Mouse (Mus musculus): ENCODE measurements around the gene Gse1. TPM values are rescaled to one million over a fixed set of nuclear protein-coding genes. Genes with fewer than 3 reads are reported as not detected.

Gse1 gene
- polyA plus RNA-seq, 1 experiment from 2014 or later, result 10.2 TPM

GRCm38 (mm10) chr8:120471166-120471565 lies 242.9 kb downstream of the Gse1 start:
- WGBS, result 10% methylated on average over 7 of the region's 7 CpGs
- H3K9ac ChIP-seq (ENCODE audit: low read length), result no peak overlapping the region
- no peak overlapping the region for H3K4me2 ChIP-seq (ENCODE audit: low read depth, low read length)
- no peaks in the 10 kb centered on the region for H3K9me3 ChIP-seq (ENCODE audit: control insufficient read depth, low read length)
- no peak overlapping the region for H3K4me3 ChIP-seq (ENCODE audit: low read length)
- H3K36me3 ChIP-seq (ENCODE audit: control insufficient read depth, insufficient read depth, low read length), result no peaks in the 10 kb centered on the region
- peaks cover 48% of the 10 kb centered on the region for H3K4me1 ChIP-seq (replicated peaks; ENCODE audit: control insufficient read depth, insufficient read depth, low read length)
- ATAC-seq (ENCODE audit: low read depth), result no peak
- no peak overlapping the region for H3K27ac ChIP-seq (ENCODE audit: low read length)
- no peaks in the 10 kb centered on the region for H3K27me3 ChIP-seq (ENCODE audit: control insufficient read depth, insufficient read depth, low read depth, low read length)

- no peak for ATAC-seq (ENCODE audit: low read depth)
- Histone ChIP-seq H3K4me1 (replicated peaks; ENCODE audit: control insufficient read depth, insufficient read depth, low read length) (peaks cover 48% of the 10 kb centered on the region), H3K9me3 (ENCODE audit: control insufficient read depth, low read length) (no peaks in the 10 kb centered on the region), H3K36me3 (ENCODE audit: control insufficient read depth, insufficient read depth, low read length) (no peaks in the 10 kb centered on the region), H3K27ac (ENCODE audit: low read length) (no peak overlapping the region), H3K9ac (ENCODE audit: low read length) (no peak overlapping the region), H3K4me3 (ENCODE audit: low read length) (no peak overlapping the region), H3K4me2 (ENCODE audit: low read depth, low read length) (no peak overlapping the region), H3K27me3 (ENCODE audit: control insufficient read depth, insufficient read depth, low read depth, low read length) (no peaks in the 10 kb centered on the region)
- WGBS, result 33% methylated on average over 2 of the region's 2 CpGs
These were observed 243.5 kb downstream of the Gse1 start for GRCm38 (mm10) chr8:120471752-120472151.

- H3K4me3 ChIP-seq (ENCODE audit: low read length), result no peak overlapping the region
- WGBS, result 25% methylated on average over 16 of the region's 16 CpGs
- peaks cover 49% of the 10 kb centered on the region for H3K4me1 ChIP-seq (replicated peaks; ENCODE audit: control insufficient read depth, insufficient read depth, low read length)
These were observed 244.0 kb downstream of the Gse1 start for GRCm38 (mm10) chr8:120472230-120472629.

GRCm38 (mm10) chr8:120473729-120474364 lies 245.6 kb downstream of the Gse1 start:
- Histone ChIP-seq H3K27ac (ENCODE audit: low read length) (peak overlapping the region; percentile 53), H3K9ac (ENCODE audit: low read length) (no peak overlapping the region), H3K27me3 (ENCODE audit: control insufficient read depth, insufficient read depth, low read depth, low read length) (no peaks in the 10 kb centered on the region), H3K4me2 (ENCODE audit: low read depth, low read length) (no peak overlapping the region), H3K4me1 (replicated peaks; ENCODE audit: control insufficient read depth, insufficient read depth, low read length) (peaks cover 49% of the 10 kb centered on the region), H3K4me3 (ENCODE audit: low read length) (no peak overlapping the region), H3K9me3 (ENCODE audit: control insufficient read depth, low read length) (no peaks in the 10 kb centered on the region), H3K36me3 (ENCODE audit: control insufficient read depth, insufficient read depth, low read length) (no peaks in the 10 kb centered on the region)
- ATAC-seq (ENCODE audit: low read depth), result peak; percentile 79
- 70% methylated on average over 13 of the region's 13 CpGs for WGBS

More at GRCm38 (mm10) chr8:120472230-120472629, 244.0 kb downstream of the Gse1 start:
- ATAC-seq (ENCODE audit: low read depth), result no peak
- H3K4me2 ChIP-seq (ENCODE audit: low read depth, low read length), result no peak overlapping the region
- H3K9me3 ChIP-seq (ENCODE audit: control insufficient read depth, low read length), result no peaks in the 10 kb centered on the region
- H3K9ac ChIP-seq (ENCODE audit: low read length), result no peak overlapping the region
- H3K27ac ChIP-seq (ENCODE audit: low read length), result no peak overlapping the region
- no peaks in the 10 kb centered on the region for H3K27me3 ChIP-seq (ENCODE audit: control insufficient read depth, insufficient read depth, low read depth, low read length)
- H3K36me3 ChIP-seq (ENCODE audit: control insufficient read depth, insufficient read depth, low read length), result no peaks in the 10 kb centered on the region

- Histone ChIP-seq H3K9ac (ENCODE audit: low read length) (no peak overlapping the region), H3K27ac (ENCODE audit: low read length) (peak overlapping the region; percentile 86), H3K27me3 (ENCODE audit: control insufficient read depth, insufficient read depth, low read depth, low read length) (no peaks in the 10 kb centered on the region), H3K9me3 (ENCODE audit: control insufficient read depth, low read length) (no peaks in the 10 kb centered on the region), H3K36me3 (ENCODE audit: control insufficient read depth, insufficient read depth, low read length) (no peaks in the 10 kb centered on the region), H3K4me2 (ENCODE audit: low read depth, low read length) (no peak overlapping the region), H3K4me1 (replicated peaks; ENCODE audit: control insufficient read depth, insufficient read depth, low read length) (peaks cover 49% of the 10 kb centered on the region), H3K4me3 (ENCODE audit: low read length) (no peak overlapping the region)
- no peak for ATAC-seq (ENCODE audit: low read depth)
- WGBS, result 59% methylated on average over 11 of the region's 11 CpGs
These were observed 246.4 kb downstream of the Gse1 start for GRCm38 (mm10) chr8:120474496-120475235.

- ATAC-seq (ENCODE audit: low read depth), result no peak
- Histone ChIP-seq H3K36me3 (ENCODE audit: control insufficient read depth, insufficient read depth, low read length) (no peaks in the 10 kb centered on the region), H3K4me2 (ENCODE audit: low read depth, low read length) (no peak overlapping the region), H3K9me3 (ENCODE audit: control insufficient read depth, low read length) (no peaks in the 10 kb centered on the region), H3K4me1 (replicated peaks; ENCODE audit: control insufficient read depth, insufficient read depth, low read length) (peaks cover 49% of the 10 kb centered on the region), H3K4me3 (ENCODE audit: low read length) (no peak overlapping the region), H3K27me3 (ENCODE audit: control insufficient read depth, insufficient read depth, low read depth, low read length) (no peaks in the 10 kb centered on the region), H3K27ac (ENCODE audit: low read length) (peak overlapping the region; percentile 86; the same call in 1 of the 2 replicates), H3K9ac (ENCODE audit: low read length) (no peak overlapping the region)
- WGBS, result 64% methylated on average over 10 of the region's 10 CpGs
These were observed 247.4 kb downstream of the Gse1 start for GRCm38 (mm10) chr8:120475462-120476201.

- H3K4me1 ChIP-seq (replicated peaks; ENCODE audit: control insufficient read depth, insufficient read depth, low read length), result peaks cover 46% of the 10 kb centered on the region
- no peaks in the 10 kb centered on the region for H3K9me3 ChIP-seq (ENCODE audit: control insufficient read depth, low read length)
- no peak overlapping the region for H3K4me2 ChIP-seq (ENCODE audit: low read depth, low read length)
- H3K9ac ChIP-seq (ENCODE audit: low read length), result no peak overlapping the region
- H3K27ac ChIP-seq (ENCODE audit: low read length), result no peak overlapping the region
- ATAC-seq (ENCODE audit: low read depth), result no peak
- no peaks in the 10 kb centered on the region for H3K36me3 ChIP-seq (ENCODE audit: control insufficient read depth, insufficient read depth, low read length)
- no peak overlapping the region for H3K4me3 ChIP-seq (ENCODE audit: low read length)
- H3K27me3 ChIP-seq (ENCODE audit: control insufficient read depth, insufficient read depth, low read depth, low read length), result no peaks in the 10 kb centered on the region
- 56% methylated on average over 25 of the region's 25 CpGs for WGBS
These were observed 248.7 kb downstream of the Gse1 start for GRCm38 (mm10) chr8:120476711-120477575.

- Histone ChIP-seq H3K9ac (ENCODE audit: low read length) (no peak overlapping the region), H3K27me3 (ENCODE audit: control insufficient read depth, insufficient read depth, low read depth, low read length) (no peaks in the 10 kb centered on the region), H3K4me3 (ENCODE audit: low read length) (no peak overlapping the region), H3K4me1 (replicated peaks; ENCODE audit: control insufficient read depth, insufficient read depth, low read length) (peaks cover 36% of the 10 kb centered on the region), H3K4me2 (ENCODE audit: low read depth, low read length) (no peak overlapping the region), H3K27ac (ENCODE audit: low read length) (no peak overlapping the region), H3K36me3 (ENCODE audit: control insufficient read depth, insufficient read depth, low read length) (no peaks in the 10 kb centered on the region), H3K9me3 (ENCODE audit: control insufficient read depth, low read length) (no peaks in the 10 kb centered on the region)
- WGBS, result 85% methylated on average over 11 of the region's 11 CpGs
- no peak for ATAC-seq (ENCODE audit: low read depth)
These were observed 250.5 kb downstream of the Gse1 start for GRCm38 (mm10) chr8:120478754-120479153.
